Mouse (Mus musculus) embryonic facial prominence, embryonic 11.5 days (tissue): ENCODE results near the gene AU040320. TPM values are rescaled to one million over a fixed set of nuclear protein-coding genes. Genes with fewer than 3 reads are reported as not detected.

Experiments
- ATAC-seq: fragments of 200-750 bp; cut with Nextera tagmentation; replicated peaks from 2 replicates; pipeline ENCODE4 v1.8.0; 2017; ENCODE audit warnings: low read depth; ENCODE audit not compliant: insufficient number of reproducible peaks, low FRiP score, low TSS enrichment
- DNase-seq: peaks from one replicate; pipeline ENCODE4 v3.0.0-alpha.2; 2015; ENCODE audit warnings: low spot score
- H3K27ac ChIP-seq: fragments of 300-500 bp; sonication (generic); replicated peaks from 2 replicates; pipeline ENCODE4 v1.5.1; 2014; ENCODE audit warnings: mild to moderate bottlenecking, low read depth, low read length, control low read depth
- H3K27me3 ChIP-seq: fragments of 300-500 bp; sonication (generic); 2 replicates; pipeline ENCODE4 v1.6.1; 2014; ENCODE audit warnings: mild to moderate bottlenecking, low read length, moderate library complexity, mixed read lengths; ENCODE audit not compliant: control insufficient read depth, insufficient read depth
- H3K36me3 ChIP-seq: fragments of 300-500 bp; sonication (generic); replicated peaks from 2 replicates; pipeline ENCODE4 v1.6.1; 2014; ENCODE audit warnings: low read depth, mild to moderate bottlenecking, low read length, moderate library complexity, mixed read lengths; ENCODE audit not compliant: control insufficient read depth, insufficient read depth
- H3K4me1 ChIP-seq: fragments of 300-500 bp; sonication (generic); 2 replicates; pipeline ENCODE4 v1.6.1; 2014; ENCODE audit warnings: low read length, mixed read lengths; ENCODE audit not compliant: control insufficient read depth, insufficient read depth
- H3K4me2 ChIP-seq: fragments of 300-500 bp; sonication (generic); 2 replicates; pipeline ENCODE4 v1.6.1; 2014; ENCODE audit warnings: low read depth, mild to moderate bottlenecking, control low read depth, low read length, moderate library complexity
- H3K4me3 ChIP-seq: fragments of 300-500 bp; sonication (generic); 2 replicates; pipeline ENCODE4 v1.5.1; 2014; ENCODE audit warnings: low read depth, low read length, control low read depth
- H3K9ac ChIP-seq: fragments of 300-500 bp; sonication (generic); replicated peaks from 2 replicates; pipeline ENCODE4 v1.6.1; 2014; ENCODE audit warnings: mild to moderate bottlenecking, control low read depth, low read length
- H3K9me3 ChIP-seq: fragments of 300-500 bp; sonication (generic); replicated peaks from 2 replicates; pipeline ENCODE4 v1.6.1; 2016; ENCODE audit warnings: mild to moderate bottlenecking, low read length, inconsistent platforms, mixed read lengths; ENCODE audit not compliant: control insufficient read depth
- WGBS: fragments of 180-500 bp; shearing (Covaris S2); extraction: QIAGEN DNeasy Blood & Tissue Kit; methylation state at CpG from one replicate; pipeline ENCODE4 v1.1.7; 2014; 5-methylcytosine and 5-hydroxymethylcytosine counted together
- polyA plus RNA-seq: library from polyadenylated mRNA; unstranded; fragments of >200 nt; fragmentation: Nextera tagmentation; extraction: Ambion mirVana; gene quantifications from 2 replicates; pipeline ENCODE4 v1.2.1, GENCODE M21; 2014

AU040320 gene
- polyA plus RNA-seq, 1 experiment from 2014 or later = 16.4 TPM

DNA sequence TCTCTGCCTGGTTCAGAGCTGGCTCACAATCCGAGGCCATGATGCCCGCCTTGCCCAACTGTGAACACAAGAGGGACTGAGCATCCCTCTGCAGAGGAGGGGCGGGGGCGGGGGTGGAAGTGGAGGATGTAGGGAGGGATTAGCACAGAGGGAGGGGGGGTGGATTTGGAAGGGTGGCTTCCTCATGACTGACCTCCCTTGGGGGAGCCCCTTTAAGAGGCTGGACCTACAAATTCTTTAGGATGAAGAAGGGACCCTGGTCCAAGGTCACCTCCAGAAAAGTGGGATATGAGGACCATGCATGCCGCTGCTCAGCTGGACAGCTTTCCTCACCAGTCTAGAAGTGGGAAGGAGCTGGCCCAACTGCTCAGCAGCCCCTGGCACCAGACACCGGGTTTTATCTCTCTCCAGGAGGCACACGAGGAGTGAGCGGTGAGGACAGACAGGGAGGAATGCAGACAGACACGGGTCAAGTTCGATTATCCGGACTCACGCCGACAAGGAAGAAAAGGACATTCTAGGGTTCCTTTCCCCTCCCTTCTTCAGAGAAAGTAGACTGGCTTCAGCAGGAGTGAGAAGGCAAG lies 1.2 kb upstream of the AU040320 start:
- 4% methylated on average over 13 of the region's 13 CpGs for WGBS
- Histone ChIP-seq H3K9me3 (no peaks in the 10 kb centered on the region), H3K9ac (peak overlapping the region; percentile 62), H3K27ac (no peak overlapping the region), H3K36me3 (peaks cover 4% of the 10 kb centered on the region), H3K4me3 (peak overlapping the region; percentile 61), H3K4me1 (peaks cover 6% of the 10 kb centered on the region; the same call in 1 of the 2 replicates), H3K27me3 (no peaks in the 10 kb centered on the region), H3K4me2 (peak overlapping the region; percentile 94)
- DNase-seq (no peak), ATAC-seq (no peak)

DNA sequence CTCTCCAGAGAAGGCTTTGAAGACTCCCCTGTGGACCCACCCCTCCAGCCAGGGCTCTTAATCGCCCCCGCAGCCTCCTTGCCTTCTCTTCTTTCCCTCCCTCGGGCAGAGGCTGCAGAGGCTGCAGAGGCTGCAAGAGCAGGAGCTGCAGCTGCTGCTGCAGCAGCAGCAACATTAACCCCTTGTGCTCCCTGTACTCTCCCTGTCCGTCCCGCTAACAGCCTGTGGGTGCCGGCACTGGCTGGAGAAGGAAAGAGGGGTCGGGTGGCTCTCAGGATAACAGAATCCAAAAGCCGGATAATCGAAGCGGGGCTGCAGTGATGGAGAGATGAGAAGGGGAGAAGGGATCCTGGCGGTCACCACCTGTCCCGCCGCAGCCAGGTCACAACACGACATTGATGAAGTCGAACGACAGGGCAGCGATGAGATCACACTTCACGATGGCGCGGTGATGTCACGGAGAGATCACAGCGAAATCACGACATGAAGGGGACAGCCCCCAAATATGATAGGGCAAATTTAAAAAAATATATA lies 669 bp upstream of the AU040320 start:
- DNase-seq (no peak), ATAC-seq (0 out of 2 replicates have a peak, but pooled peaks have one; percentile 2)
- WGBS = 0% methylated on average over 23 of the region's 23 CpGs
- Histone ChIP-seq H3K9ac (peak overlapping the region; percentile 62), H3K4me1 (peaks cover 6% of the 10 kb centered on the region; the same call in 1 of the 2 replicates), H3K4me3 (peak overlapping the region; percentile 61), H3K36me3 (peaks cover 4% of the 10 kb centered on the region), H3K27me3 (no peaks in the 10 kb centered on the region), H3K27ac (no peak overlapping the region), H3K9me3 (no peaks in the 10 kb centered on the region), H3K4me2 (peak overlapping the region; percentile 94)

DNA sequence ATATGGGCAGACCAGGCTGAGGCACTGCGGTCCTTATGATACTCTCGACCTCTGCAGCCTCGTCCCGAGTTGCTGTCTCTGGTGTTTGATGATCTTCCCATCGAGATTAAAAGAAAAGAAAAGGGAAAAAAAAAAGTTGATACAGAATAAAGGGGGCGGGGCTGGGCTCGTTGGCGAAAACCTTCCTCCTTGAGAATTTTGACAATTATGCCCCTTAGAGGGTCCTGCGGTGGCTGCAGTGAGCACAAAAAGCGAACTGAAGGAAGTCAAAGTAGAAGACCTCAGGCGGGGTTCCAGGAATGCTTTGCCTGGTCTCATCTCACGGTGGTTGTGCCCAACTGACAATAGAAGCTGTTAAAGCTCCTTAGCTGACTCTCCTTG lies 877 bp downstream of the AU040320 start:
- Histone ChIP-seq H3K9me3 (no peaks in the 10 kb centered on the region), H3K4me1 (peaks cover 6% of the 10 kb centered on the region; the same call in 1 of the 2 replicates), H3K4me2 (peak overlapping the region; percentile 64), H3K9ac (peak overlapping the region; percentile 62), H3K36me3 (no peaks in the 10 kb centered on the region; the same call in 1 of the 2 replicates), H3K27me3 (no peaks in the 10 kb centered on the region), H3K4me3 (peak overlapping the region; percentile 61), H3K27ac (no peak overlapping the region)
- 1% methylated on average over 12 of the region's 12 CpGs for WGBS
- DNase-seq (no peak), ATAC-seq (no peak)

DNA sequence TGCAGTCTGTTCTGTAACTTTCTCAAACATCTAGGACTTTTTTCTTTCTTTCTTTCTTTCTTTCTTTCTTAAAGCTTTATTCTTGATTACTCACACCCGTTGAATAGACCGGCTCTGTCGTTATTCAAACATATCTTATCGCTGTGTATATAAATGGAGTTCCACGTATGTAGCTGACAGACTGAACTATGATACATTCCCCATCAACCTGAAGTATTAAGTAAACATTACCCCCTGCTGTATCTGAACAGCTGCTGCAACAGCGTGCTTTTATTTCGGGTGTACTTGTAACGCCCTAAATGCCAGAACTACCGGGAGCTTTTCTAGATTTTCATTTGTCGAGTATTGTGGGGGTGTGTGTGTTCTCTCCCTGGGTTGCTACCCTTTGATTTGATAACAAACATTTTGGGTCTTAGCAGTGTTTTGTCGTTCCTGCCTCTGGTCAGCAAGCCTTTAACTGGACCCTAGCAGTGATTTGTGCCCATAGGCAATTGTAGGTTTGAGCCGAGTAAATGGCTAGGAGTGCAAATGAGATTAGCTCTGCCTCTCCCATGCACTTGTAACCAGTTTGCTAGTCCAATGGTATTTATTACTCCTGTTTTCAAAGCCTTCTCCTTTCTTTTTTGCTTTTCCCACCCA lies 1.5 kb downstream of the AU040320 start:
- no peak overlapping the region for H3K27ac ChIP-seq
- no peak overlapping the region for H3K9ac ChIP-seq
- no peak overlapping the region for H3K4me3 ChIP-seq
- WGBS = 57% methylated on average over 12 of the region's 12 CpGs
- H3K9me3 ChIP-seq = no peaks in the 10 kb centered on the region
- H3K4me2 ChIP-seq = peak overlapping the region; percentile 64; the same call in 1 of the 2 replicates
- peaks cover 6% of the 10 kb centered on the region; the same call in 1 of the 2 replicates for H3K4me1 ChIP-seq
- no peaks in the 10 kb centered on the region for H3K27me3 ChIP-seq
- no peak for ATAC-seq
- H3K36me3 ChIP-seq = no peaks in the 10 kb centered on the region; the same call in 1 of the 2 replicates
- no peak for DNase-seq

DNA sequence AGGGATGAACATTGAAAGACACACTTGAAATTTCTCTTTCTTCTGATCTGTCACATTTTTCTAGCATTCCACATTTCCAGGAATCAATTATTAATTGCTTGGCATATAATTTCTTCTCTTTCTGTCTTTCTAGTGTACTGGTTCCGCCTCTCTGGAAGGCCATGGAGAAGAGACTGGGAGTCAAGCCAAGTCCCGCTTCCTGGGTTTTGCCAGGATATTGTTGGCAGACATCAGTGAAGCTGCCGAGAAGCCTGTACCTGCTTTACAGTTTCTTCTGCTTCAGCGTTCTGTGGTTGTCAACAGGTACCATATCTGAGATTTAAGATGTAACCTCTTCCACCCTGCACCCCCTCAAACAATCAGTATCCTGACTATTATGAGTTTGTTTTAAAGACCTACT lies 3.4 kb downstream of the AU040320 start:
- H3K9ac ChIP-seq = no peak overlapping the region
- peaks cover 2% of the 10 kb centered on the region for H3K36me3 ChIP-seq
- DNase-seq (no peak), ATAC-seq (no peak)
- WGBS = 96% methylated on average over 4 of the region's 4 CpGs
- no peaks in the 10 kb centered on the region for H3K27me3 ChIP-seq
- no peak overlapping the region for H3K4me2 ChIP-seq
- H3K27ac ChIP-seq = no peak overlapping the region
- H3K4me1 ChIP-seq = peaks cover 5% of the 10 kb centered on the region; the same call in 1 of the 2 replicates
- no peak overlapping the region for H3K4me3 ChIP-seq
- H3K9me3 ChIP-seq = no peaks in the 10 kb centered on the region

DNA sequence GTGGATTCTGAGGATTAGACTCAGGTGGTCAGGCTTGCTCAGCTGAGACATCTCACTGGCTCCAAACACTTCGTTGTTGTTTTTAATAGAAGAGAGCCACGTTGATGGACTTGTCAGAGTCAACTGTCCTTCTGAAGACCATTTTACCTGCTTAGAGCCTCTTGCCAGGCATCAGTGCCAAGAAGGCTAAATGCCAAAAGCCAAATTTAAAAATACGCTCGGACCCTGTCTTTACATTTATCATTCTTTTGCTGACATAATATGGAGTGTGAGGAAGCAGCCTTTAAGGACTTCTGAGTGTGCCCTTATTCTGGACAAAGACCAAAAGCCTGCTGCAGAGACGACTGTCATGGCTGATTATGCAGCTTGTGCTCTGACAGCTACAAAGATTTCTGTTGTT lies 5.0 kb downstream of the AU040320 start:
- Histone ChIP-seq H3K4me1 (no peaks in the 10 kb centered on the region), H3K36me3 (peaks cover 2% of the 10 kb centered on the region), H3K27me3 (no peaks in the 10 kb centered on the region), H3K9ac (no peak overlapping the region), H3K9me3 (no peaks in the 10 kb centered on the region), H3K4me3 (no peak overlapping the region), H3K27ac (no peak overlapping the region), H3K4me2 (no peak overlapping the region)
- WGBS = 84% methylated on average over 5 of the region's 5 CpGs
- no peak for ATAC-seq
- DNase-seq = no peak

DNA sequence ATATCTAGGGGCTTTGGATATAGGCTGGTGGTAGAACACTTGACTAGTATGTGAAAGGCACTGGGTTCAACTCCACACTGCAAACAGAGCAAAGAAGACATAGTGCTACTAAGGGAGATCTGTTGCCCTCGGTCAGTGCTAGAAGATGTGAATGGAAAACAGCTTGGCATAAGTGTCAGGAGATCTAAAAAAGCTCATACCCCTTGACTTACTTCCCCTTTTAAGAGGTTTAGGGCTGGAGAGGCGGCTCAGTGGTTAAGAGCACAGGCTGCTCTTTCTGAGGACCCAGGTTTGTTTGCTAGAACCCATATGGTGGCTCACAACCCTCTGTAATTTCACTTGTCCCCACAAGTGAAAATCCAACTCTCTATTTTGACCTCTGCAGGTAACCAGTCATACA lies 6.1 kb downstream of the AU040320 start:
- Histone ChIP-seq H3K4me3 (no peak overlapping the region), H3K36me3 (peaks cover 2% of the 10 kb centered on the region), H3K27ac (no peak overlapping the region), H3K9me3 (no peaks in the 10 kb centered on the region), H3K9ac (no peak overlapping the region), H3K4me1 (no peaks in the 10 kb centered on the region), H3K4me2 (no peak overlapping the region), H3K27me3 (no peaks in the 10 kb centered on the region)
- no peak for ATAC-seq
- DNase-seq = no peak
- WGBS = 83% methylated on average over 2 of the region's 2 CpGs
